Mouse (Mus musculus) bone marrow macrophage, adult 2 months (primary cell): ENCODE measurements around the gene Lrr1.

ENCODE experiments used
- CTCF ChIP-seq: IDR thresholded peaks from 2 replicates; pipeline ENCODE4 v1.5.1; 2012; ENCODE audit warnings: low read depth, mild to moderate bottlenecking, low read length, moderate library complexity
- POLR2A ChIP-seq: IDR thresholded peaks from 2 replicates; pipeline ENCODE4 v1.6.1; 2012; ENCODE audit warnings: mild to moderate bottlenecking, low read depth, low read length, borderline replicate concordance

DNA sequence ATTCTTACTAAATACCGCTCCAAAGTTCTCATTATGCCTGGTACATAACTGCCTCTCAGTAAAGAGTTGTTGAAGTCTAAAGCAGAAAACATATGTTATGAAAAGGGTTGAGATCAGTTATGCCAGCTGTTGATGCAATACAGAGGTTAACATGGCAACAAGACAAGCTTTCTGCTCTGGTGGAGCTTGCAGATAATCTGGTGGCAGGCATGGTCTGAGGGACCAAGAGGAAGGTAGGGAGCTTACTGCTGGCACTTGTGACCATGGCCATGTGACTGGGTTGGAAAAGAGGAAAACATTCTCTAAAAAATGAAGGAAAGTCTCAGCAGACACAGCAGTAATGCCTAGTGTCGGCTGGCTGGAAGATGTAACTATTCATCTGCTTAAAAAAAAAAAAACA is 2.7 kb downstream of the Lrr1 start:
- TF ChIP-seq POLR2A (no peak), CTCF (no peak)
